Mouse (Mus musculus) left cerebral cortex, postnatal 14 days (tissue): ENCODE results near the gene A830005F24Rik. TPM values are rescaled to one million over a fixed set of nuclear protein-coding genes. Genes with fewer than 3 reads are reported as not detected.
"Not testable (repeated sequence)": the region's sequence is repeated elsewhere in the genome, so short reads cannot be mapped to it uniquely, and the experiment has no call there.

ENCODE experiments used
- DNase-seq, 2 experiments: peaks; one replicate each; pipeline ENCODE4 v3.0.0; 2021 to 2022; ENCODE audit warnings: low spot score in 2 of 2, mixed read lengths in 1 of 2
- intact Hi-C: fragments of 180-260 bp; cut with DNase I; formaldehyde crosslinking; loops from one replicate; pipeline ENCODE4 v1.15.1; 2025
- long read RNA-seq, 2 experiments: library from polyadenylated mRNA; stranded (forward); transcript quantifications; one replicate each; pipeline ENCODE4 v2.0.0; 2021
- total RNA-seq, 2 experiments: library from RNA; stranded (reverse); gene quantifications; 2 replicates each; pipeline ENCODE4 v1.2.3; 2021

A830005F24Rik gene
- total RNA-seq, result 1 to 10 TPM; 1.3 to 1.8 TPM
- long read RNA-seq, experiment 1, result 0 reads
- long read RNA-seq, experiment 2, result 0 reads

DNA sequence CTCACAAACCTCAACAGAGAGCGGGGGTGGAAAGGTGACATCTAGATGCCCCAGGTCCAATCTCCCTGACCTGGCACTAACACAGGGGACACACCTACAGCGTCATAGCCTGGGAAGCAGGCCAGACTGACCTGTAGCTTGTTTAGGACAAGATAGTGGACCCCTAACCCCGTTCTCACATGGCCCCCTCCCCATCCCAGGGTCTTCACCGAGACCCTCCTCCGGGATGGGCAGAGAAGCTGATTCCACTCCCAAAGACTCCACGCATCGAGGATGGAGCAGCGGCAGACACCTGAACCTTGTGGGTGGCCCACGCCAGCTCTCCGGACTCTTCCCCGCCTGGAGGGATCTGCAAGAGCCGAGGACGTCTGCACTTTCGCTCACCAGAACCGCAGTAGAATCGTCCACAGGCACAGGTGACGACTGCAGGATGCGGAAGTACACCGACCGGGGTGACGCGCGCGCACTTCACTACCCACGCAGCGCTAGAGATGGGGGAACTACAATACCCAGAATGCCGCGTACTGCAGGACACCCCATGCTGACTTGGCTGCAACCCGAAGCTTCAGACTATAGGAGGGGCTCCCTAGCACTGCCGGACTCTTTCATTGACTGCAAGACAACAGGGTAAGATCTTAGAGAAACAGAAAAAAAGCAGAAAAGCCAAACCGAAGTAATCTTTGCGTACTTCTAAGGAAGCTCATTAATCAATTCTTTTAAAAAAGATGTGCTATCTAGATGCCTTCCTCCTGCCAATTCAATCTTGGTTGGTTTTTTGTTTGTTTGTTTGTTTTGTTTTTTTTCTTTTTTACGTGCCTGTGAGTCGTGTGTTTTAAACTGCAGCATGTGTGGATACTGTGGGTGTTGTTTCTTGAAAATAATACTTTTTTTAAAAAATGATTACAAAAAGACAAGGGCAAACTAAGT, at the start of gene A830005F24Rik, which contains the start of gene Zfp169:
Gene A830005F24Rik, plus strand, starts transcription at position 568 of the 927 bp plus-strand sequence.
Gene Zfp169, minus strand, starts transcription at position 449 of the 927 bp plus-strand sequence.
- intact Hi-C loops, result no loop called here
- peak; percentile 89 to 90 for DNase-seq

DNA sequence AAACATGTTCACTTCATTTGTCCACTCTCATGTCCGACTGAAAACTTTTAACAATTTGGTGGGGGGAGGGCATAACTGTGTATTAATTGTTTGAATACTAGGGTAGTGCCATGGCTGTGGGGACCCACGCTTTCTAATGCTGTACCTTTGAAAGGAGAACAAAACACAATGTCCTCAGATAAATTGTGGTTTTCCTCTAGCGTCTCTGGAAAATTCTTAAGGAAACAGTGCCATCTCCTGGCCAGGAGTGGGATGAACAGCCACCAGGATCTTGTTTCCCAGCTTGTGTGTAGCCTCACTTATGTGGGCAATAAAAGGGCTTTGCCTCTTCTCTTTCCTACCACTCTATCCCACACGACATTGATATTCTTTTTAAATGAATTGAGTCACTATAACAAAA, 49.2 kb upstream of the A830005F24Rik start:
- peak; percentile 83 to 88 for DNase-seq
- intact Hi-C loops, result loop anchor here (1.0 to 10.0 kb wide), 5 partner anchors 199 to 1309 kb away; partner anchors contain the start of gene Id4

DNA sequence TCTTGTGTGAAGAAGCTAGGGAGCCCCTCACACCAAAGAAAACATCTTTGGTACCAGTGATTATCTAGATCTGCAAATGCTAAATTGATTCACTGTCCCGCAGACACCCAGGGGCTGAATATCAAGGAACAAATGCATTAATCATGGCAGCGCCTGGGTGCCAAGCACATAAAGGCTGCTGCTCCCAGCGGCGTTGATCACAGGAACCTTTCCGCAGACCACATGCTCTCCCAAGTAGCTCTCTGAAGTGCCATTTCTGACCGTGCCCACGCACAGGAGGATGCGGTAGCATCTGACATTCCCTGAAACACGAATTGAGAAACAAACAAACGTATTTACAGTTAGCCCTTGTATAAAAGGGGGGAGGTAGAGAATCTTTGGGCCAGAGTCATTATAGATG, 47.2 kb upstream of the A830005F24Rik start:
- DNase-seq, result no peak
- intact Hi-C loops, result loop anchor here (10.0 kb wide), 3 partner anchors 201 to 1311 kb away; partner anchors contain the start of gene Id4

DNA sequence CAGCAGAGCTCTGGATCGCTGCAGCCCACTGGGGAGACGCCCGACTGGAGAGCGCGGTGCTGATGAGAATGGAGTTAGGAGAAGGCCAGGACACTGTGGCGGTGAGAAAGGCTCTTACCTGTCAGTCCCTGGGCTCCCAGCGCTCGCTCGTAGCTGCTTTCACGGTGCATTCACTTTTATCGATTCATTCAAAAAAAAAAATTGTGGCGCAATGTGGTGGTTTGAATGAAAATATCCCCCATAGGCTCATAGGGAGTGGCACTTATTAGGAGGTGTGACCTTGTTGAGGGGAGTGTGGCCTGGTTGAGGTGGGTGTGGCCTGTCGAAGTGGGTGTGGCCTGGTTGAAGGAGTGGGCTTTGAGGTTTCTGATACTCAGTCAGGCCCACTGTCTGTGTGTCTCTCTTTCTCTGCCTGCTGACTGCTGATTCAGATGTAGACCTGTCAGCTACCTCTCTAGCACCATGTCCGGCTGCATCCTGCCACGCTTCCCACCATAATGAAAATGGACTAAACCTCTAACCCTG, 44.7 kb upstream of the A830005F24Rik start:
- intact Hi-C loops, result loop anchor here (10.0 kb wide), 3 partner anchors 204 to 1314 kb away; partner anchors contain the start of gene Id4
- no peak for DNase-seq

DNA sequence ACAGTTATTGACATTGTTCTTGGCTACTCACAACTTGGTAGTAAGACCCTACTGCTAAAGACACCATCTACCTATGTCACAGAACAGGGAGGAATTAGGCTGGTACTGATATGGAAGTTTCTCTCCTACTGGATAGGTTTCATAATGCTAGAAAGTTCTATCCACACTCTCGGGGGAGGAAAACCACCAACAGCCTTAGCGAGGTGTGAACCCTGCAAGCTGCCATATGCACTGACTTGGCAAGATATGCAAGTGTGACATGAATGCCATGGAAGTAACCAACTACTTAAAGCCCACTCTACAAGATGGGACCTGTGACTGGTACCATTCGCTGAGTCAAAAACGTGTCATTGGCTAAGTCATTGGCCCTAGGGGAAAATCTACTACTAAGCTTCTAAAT, 29.8 kb upstream of the A830005F24Rik start:
- DNase-seq, result peak in 1 of 2 experiments; percentile 31
- intact Hi-C loops, result no loop called here

DNA sequence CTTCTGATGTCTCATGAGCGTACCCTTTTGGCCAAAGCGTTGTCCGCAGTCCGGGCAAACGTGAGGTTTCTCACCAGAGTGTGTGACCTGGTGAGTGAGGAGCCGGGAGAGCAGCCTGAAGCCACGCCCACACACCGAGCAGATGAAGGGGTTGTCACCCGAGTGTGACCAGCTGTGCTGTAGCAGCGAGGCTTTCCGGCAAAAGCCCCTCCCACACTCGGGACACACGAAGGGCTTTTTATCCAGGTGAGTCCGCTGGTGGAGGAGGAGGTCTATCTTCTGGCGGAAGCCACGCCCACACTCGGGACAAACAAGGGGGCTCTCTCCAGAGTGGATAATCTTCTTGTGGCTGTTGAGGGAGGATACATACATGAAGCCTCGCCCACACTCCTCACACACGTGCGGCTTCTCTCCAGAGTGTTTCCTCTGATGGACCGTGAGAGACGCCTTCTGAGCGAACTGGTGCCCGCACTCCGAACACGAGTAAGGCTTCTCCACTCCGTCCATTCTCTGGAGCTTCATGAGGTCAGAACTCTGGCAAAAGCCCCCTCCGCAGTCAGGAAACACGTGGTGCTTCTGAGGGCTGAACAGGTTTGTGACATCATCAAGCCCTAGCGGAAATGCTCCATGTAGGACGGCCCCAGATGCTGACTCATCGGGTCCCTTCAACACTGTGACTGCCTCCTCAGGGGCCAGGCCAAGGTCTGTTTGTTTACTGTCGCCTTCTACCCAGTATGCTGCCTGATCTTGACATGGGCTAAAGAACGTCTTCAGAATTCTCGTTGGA, 22.8 kb upstream of the A830005F24Rik start:
- intact Hi-C loops, result no loop called here
- DNase-seq, result no peak

DNA sequence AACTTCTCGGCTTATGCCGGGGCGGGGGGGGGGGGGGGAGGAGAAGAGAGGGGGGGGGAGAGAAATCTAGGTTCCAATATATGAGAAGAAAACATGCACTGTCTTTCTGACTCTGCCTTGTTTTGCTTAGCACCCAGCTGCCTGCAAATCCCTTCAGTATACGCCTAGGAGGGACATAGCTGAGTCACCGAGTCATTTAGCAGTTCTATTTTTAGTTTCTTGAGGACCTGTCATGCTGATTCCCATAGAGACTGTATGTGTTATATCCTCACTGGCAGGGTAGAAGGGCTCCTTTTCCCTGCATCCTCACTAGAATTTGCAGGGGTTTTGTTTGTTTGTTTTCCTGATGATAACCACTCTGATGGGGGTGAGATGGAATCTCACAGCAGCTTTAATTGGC, 20.2 kb upstream of the A830005F24Rik start:
- peak in 1 of 2 experiments; percentile 75 for DNase-seq
- intact Hi-C loops, result no loop called here

DNA sequence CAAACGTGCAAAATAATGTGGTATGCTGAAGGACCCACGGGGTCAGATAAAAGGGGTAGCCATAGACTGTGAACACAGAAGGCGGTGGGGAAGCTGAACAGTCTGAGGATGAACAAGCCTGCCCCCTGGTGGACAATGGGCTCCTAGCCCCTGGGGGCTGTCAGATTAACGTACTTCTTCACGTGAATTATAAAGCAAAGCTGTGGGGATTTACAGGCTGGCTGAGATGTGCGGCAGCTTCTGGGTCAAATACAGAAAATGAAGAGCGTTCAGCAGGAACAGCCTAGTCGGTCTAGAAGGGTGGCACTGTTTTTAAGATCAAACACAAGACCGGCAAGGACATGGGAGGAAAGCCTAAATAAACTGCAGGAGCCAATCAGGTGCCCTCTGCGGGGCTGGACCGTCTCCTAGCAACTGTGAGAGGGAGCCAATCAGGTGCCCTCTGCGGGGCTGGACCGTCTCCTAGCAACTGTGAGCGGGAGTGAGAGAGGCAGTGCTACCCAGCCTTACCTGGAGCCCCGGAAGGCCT, 15.6 kb upstream of the A830005F24Rik start:
- DNase-seq, result peak; percentile 80 to 83
- intact Hi-C loops, result no loop called here

DNA sequence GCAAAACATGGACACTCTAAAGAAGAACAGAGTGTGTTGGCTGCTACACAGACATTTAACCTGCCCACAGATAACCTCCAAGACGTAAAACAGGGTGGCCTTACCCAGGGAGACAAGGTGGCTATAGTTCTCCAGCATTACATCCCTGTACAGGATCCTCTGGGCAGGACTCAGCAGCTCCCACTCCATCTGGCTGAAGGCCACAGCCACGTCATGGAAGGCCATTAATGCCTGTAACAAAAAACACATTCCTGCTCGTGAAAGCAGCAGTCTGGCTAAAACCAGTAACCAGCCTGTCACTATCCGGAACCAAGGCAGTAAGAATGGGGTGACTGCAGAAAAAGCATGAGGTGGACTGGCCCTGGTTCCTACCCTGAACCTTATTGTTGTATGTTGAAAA, 14.7 kb upstream of the A830005F24Rik start:
- intact Hi-C loops, result no loop called here
- DNase-seq, result peak in 1 of 2 experiments; percentile 25

DNA sequence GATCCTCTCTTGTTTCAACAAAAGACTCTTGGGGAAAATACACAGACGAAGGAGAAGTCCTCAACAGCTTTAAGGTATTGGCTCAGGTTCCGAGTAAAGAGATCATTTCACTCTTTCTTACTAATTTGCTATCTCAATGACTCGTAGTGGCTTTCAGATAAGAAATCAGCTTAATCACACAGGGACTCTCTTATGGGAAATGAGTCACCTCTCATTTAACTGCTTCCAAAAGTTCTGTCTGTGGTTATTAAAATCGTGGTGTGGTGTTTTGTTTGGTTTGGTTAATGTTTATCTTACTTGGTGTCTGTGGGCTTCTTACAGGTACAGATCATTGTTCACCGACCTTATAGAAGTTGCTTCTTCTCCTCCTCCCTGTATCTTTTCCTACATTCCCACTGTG, 10.9 kb upstream of the A830005F24Rik start:
- intact Hi-C loops, result no loop called here
- no peak for DNase-seq

DNA sequence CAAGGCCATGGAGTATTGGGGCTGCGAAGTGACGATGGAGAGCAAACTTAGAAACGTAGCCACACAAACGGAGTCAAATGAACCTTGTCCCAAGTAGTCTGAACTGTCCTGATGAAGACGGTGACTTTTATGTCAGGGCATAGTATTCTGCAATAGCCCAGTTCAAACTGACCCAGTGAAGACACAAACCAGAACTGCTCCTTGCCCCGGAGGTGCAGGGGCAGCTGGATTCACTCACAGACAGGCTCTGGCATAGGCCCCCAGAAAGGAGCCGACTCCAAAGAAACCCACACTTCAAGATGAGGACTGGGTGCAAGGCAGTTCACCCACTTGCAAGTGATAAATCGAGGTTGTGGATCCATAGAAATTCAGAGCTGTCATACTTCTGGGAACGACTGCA, 4.7 kb upstream of the A830005F24Rik start:
- intact Hi-C loops, result no loop called here

DNA sequence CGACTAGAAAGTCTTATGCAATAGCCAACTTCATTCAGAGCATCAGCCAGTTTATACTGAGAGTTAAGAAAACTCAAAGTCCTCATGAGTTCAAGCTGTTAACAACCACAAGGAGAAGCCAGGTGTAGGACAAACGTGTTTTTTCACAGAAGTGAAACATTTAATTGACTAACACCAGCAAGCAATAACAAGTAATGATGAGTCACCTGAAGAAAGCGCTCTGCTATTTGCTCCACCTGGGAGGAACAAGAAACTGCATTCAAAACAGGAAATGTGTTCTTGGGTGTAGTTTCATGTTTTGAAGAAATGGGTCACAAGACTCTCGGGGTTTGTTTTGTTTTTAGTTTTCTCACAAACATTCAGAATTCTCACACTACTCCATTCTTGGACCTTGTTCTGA, 2.5 kb downstream of the A830005F24Rik start:
- intact Hi-C loops, result no loop called here
- no peak for DNase-seq

More for the DNA sequence above, 4.7 kb upstream of the A830005F24Rik start:
- DNase-seq, result no peak

DNA sequence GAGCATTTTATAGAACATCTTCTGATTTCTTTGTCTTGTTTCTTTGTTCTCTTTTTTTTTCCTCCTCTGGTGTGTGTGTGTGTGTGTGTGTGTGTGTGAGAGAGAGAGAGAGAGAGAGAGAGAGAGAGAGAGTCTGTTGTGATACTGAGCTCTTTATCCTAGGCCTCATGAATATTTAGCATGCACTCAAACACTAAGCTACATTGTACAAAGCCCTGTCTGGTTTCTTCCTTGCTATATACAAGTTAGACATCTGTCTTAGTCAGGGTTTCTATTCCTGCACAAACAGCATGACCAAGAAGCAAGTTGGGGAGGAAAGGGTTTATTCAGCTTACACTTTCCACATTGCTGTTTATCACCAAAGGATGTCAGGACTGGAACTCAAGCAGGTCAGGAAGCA, 5.8 kb downstream of the A830005F24Rik start:
- intact Hi-C loops, DNase-seq: not testable (repeated sequence)

DNA sequence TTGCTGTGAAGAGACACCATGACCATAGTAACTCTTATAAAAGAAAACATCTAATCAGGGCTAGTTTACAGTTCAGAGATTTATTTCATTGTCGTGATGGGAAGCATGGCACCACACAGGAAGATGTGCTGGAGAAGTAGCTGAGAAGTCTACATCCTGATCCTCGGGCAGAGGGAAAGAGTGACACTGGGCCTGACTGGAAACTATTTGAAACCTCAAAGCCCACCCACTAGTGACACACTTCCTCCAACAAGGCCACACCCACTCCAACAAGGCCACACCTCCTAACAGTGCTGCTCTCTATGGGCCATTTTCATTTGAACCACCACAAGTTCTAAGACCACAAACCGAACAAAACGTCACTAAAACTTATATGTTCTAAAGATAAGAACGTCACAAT, 12.4 kb downstream of the A830005F24Rik start:
- intact Hi-C loops, result loop anchor here (10.0 kb wide), 1 partner anchor 279 kb away; no protein-coding TSS in a partner anchor
- no peak for DNase-seq

DNA sequence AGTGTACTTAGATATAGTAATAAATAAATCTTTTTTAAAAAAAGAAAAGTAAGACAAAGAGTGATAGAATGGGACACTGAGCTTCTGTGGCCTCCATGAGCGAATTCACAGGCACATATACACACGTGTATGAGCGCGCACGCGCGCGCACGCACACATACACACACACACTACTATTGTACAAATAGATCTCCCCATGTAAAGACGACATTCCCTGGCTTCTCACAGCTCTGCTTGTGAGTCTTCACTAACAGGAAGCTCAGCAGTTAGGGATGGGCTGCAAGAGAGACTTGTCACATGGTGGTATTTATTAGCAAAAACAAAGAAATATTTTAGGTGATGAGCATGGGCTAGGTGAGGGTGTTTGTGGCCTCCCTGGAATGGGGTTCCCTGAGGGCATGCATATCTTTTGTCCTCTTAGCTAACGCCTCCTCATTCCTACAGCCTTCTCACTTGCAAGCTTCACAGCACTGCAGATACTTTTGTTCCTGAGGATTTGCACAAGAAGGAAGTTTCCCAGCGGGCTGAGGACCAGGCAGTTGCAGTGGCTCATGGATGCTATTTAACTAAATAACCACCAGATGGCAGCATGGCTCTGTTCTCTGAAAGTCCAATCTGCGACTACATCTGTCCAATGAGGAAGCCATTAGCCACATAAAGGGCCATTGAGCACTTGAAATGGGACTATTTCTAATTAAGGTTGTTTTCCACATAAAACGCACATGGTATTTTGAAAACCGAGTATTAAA, 14.9 kb downstream of the A830005F24Rik start:
- intact Hi-C loops, result loop anchor here (1.0 to 10.0 kb wide), 3 partner anchors 45 to 277 kb away; no protein-coding TSS in a partner anchor
- DNase-seq, result peak; percentile 80 to 84

DNA sequence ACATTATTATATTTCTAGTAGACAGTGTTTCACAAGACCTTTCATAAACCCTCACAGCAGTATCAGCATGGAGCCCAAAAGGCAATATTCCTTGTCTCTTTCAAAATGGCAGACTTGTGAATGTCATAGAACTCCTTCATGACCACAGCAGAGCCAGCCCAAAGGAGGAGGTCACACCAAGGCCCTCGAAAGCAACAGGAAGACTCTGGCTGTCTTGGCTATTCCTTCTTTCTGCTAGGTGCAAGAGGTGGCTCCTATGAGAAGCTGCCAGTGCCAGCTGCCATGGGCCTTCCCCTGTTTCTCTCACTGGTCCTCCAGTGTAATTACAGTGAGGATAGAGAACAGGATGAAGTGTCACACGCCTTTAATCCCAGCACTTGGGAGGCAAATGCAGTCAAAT, 15.7 kb downstream of the A830005F24Rik start:
- DNase-seq, result no peak
- intact Hi-C loops, result loop anchor here (2.0 to 10.0 kb wide), 2 partner anchors 44 to 276 kb away; no protein-coding TSS in a partner anchor

DNA sequence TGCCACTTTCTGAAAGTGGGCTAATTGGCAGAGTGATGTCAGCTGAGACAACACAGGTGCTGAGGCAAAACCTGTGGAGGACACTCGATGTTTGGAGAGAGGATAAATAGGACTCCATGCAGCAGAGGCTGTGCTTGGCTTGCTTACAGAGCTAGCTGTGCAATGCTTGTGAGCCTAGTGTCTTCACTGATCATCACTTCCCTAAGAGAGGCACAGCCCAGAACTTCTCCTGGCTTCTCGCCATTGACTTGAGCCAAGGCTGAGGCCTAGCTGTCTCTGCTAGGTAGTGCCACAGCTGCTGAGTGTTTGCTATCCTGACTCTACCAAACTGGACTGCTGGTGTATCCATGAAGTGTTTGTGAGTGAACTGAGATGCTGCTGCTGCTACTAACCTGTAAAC, 17.3 kb downstream of the A830005F24Rik start:
- intact Hi-C loops, result no loop called here
- peak in 1 of 2 experiments; percentile 26 for DNase-seq

DNA sequence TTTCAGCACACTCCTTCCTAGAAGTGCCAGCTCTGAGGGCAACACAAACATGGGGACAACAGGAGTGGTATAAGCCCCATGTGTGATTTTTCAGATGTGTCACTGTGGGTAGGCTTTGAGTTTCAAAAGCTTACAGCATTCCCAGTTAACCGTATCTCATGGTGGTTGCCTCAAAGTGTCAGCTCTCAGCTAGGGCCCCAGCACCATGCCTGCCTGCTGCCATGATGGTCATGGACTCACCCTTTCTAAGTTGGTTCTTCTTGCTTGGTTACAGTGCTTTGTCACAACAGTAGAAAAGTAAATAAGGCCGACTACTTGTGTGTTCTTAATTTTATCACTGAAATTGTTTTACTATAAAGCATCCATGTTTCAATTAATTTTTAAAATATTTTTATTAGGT, 18.1 kb downstream of the A830005F24Rik start:
- intact Hi-C loops, result no loop called here

More for the DNA sequence above, 18.1 kb downstream of the A830005F24Rik start:
- no peak for DNase-seq
